Mouse (Mus musculus) heart, embryonic 13.5 days (tissue): Measurements from ENCODE around the gene Trpm7. TPM values are rescaled to one million over a fixed set of nuclear protein-coding genes. Genes with fewer than 3 reads are reported as not detected.

ENCODE experiments used
- ATAC-seq: fragments of 200-750 bp; cut with Nextera tagmentation; 2 replicates; pipeline ENCODE4 v1.8.0; 2017; ENCODE audit warnings: moderate TSS enrichment; ENCODE audit not compliant: insufficient number of reproducible peaks, low FRiP score, low TSS enrichment; ENCODE audit errors: extremely low read depth
- H3K27ac ChIP-seq: fragments of 300-500 bp; sonication (generic); replicated peaks from 2 replicates; pipeline ENCODE4 v1.5.1; 2015; ENCODE audit warnings: moderate library complexity, mild to moderate bottlenecking, inconsistent platforms
- H3K27me3 ChIP-seq: fragments of 300-500 bp; sonication (generic); replicated peaks from 2 replicates; pipeline ENCODE4 v1.6.1; 2015; ENCODE audit warnings: mild to moderate bottlenecking, inconsistent platforms
- H3K36me3 ChIP-seq: fragments of 300-500 bp; sonication (generic); 2 replicates; pipeline ENCODE4 v1.6.1; 2015; ENCODE audit warnings: mild to moderate bottlenecking, inconsistent platforms
- H3K4me1 ChIP-seq: fragments of 300-500 bp; sonication (generic); 2 replicates; pipeline ENCODE4 v1.6.1; 2015; ENCODE audit warnings: inconsistent platforms
- H3K4me2 ChIP-seq: fragments of 300-500 bp; sonication (generic); 2 replicates; pipeline ENCODE4 v1.6.1; 2015; ENCODE audit warnings: inconsistent platforms, mild to moderate bottlenecking, moderate library complexity
- H3K4me3 ChIP-seq: fragments of 300-500 bp; sonication (generic); 2 replicates; pipeline ENCODE4 v1.5.1; 2015; ENCODE audit warnings: moderate library complexity, mild to moderate bottlenecking, inconsistent platforms
- H3K9ac ChIP-seq: fragments of 300-500 bp; sonication (generic); 2 replicates; pipeline ENCODE4 v1.6.1; 2015; ENCODE audit warnings: inconsistent platforms, mild to moderate bottlenecking, moderate library complexity
- H3K9me3 ChIP-seq: fragments of 300-500 bp; sonication (generic); 2 replicates; pipeline ENCODE4 v1.6.1; 2016; ENCODE audit warnings: inconsistent platforms
- WGBS: fragments of 180-500 bp; shearing (Covaris S2); methylation state at CpG from one replicate; pipeline ENCODE4 v1.1.7; 2015; ENCODE audit warnings: mixed read lengths; 5-methylcytosine and 5-hydroxymethylcytosine counted together
- polyA plus RNA-seq: library from polyadenylated mRNA; unstranded; fragments of >200 nt; fragmentation: Nextera tagmentation; extraction: Ambion mirVana; gene quantifications from 2 replicates; pipeline ENCODE4 v1.2.1, GENCODE M21; 2015

Gene Trpm7
- polyA plus RNA-seq, result 36.6 and 40.3 TPM in 2 replicates

DNA sequence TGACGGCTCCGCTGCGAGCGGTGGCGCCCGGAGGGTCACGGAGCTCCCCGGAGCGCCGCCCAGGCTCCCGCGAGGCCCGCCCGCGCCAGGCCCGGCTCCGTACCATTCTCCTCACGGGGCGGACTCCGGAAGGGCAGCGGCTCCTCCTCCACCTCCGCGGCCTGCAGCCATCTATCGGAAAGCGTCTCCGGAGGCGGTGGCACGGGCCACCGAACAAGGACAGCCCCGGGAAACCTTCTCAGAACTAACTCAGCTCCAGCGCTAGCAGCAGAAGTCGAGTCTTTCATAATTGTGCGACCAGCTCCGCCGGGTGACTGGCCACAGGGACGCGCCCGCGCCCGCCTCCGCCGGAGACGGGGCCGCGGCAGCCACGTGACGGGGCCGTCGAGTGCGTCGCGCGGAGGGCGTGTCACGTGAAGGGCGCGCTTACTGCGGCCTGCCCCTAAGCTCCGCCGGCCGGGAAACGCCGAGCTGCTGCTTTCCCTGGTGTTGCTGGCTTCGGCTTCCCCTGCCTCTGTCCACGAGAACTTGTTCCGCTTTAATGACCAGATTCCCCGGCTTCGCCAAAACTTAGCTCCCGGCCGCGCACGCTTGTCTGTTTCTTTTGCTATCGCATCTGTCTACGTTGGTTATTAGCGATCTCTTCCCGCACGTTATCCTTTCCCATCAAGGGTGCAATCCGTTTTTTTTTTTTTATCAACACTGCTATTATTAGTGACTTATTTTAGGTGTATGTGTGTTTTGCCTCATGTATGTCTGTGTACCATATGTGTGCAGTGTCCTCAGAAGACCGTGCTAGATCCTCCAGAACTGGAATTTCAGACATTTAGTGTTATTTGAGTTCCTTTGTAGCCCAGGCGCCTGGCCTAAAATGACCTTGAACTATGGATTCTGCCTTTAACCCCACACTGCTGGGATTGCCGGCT lies at the start of gene Trpm7:
Gene Trpm7, minus strand, starts transcription at position 360 of the 926 bp plus-strand sequence.
- peak within 1 kb of the TSS; percentile 100 for H3K27ac ChIP-seq
- H3K4me1 ChIP-seq, result peaks cover 45% of the 10 kb centered on the region
- H3K4me3 ChIP-seq, result peak within 1 kb of the TSS; percentile 93
- H3K36me3 ChIP-seq, result no peaks in the 10 kb centered on the region
- H3K9me3 ChIP-seq, result no peaks in the 10 kb centered on the region
- under 1% methylated on average over 73 of the region's 81 CpGs for WGBS
- H3K27me3 ChIP-seq, result no peaks in the 10 kb centered on the region
- H3K4me2 ChIP-seq, result peak within 1 kb of the TSS; percentile 71
- peak within 1 kb of the TSS; percentile 99 for H3K9ac ChIP-seq
- ATAC-seq, result peak; percentile 93

DNA sequence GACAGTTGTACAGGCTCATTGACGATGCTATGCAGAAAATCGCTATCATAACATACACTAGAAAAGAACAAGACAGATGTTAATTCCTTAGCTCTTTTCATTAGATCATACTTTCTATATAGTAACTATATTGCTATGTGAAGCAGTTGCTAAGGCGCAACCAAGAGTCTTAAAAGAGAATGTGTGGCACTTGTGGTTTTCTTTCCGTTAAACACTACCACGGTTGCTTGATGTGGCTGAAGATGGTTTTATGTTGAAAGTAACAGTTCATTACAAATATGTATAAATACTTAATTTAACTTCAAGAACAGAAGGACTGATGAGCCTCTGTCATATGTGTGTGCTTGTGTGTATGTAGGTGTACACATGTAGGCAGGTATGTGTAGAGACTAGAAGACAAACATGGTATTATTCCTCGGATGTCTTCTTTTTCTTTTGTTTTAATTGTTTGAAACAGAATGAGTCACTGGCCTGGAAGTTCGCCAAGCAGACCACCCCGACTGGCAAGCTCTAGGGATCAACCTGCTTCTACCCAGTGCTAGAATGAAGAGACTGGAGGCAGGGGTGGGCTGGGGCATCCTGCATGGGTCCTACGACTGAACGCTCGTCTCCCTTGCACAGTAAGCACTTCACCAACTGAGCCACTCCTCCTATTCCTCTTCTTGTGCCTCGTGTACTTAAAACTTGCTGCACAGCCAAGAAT lies 44.5 kb upstream of the Trpm7 start:
- H3K4me3 ChIP-seq, result no peak overlapping the region
- no peak overlapping the region for H3K4me2 ChIP-seq
- no peaks in the 10 kb centered on the region for H3K9me3 ChIP-seq
- no peak overlapping the region for H3K27ac ChIP-seq
- ATAC-seq, result no peak
- no peak overlapping the region for H3K9ac ChIP-seq
- H3K27me3 ChIP-seq, result no peaks in the 10 kb centered on the region
- no peaks in the 10 kb centered on the region for H3K4me1 ChIP-seq
- WGBS, result 79% methylated on average over 12 of the region's 12 CpGs
- peaks cover 82% of the 10 kb centered on the region for H3K36me3 ChIP-seq

DNA sequence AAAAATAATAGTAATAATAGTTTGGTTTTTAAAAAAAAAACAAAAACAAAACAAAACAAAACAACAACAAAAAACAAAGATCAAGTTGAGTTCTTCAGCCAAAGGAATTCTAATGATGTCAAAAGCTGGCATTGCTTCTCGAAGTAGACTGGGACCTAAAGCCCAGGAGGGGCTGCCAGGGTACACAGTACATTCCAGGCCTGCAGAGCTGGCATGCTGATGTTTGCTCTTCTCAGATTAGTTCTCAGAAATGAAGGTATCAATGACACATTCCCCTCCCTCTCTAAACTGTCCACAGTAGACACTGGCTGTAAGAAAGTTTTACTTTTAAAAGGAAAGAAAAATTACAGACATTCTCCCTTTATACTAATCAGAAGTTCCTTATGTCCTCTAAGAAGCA lies 40.2 kb upstream of the Trpm7 start:
- peaks cover 66% of the 10 kb centered on the region for H3K36me3 ChIP-seq

DNA sequence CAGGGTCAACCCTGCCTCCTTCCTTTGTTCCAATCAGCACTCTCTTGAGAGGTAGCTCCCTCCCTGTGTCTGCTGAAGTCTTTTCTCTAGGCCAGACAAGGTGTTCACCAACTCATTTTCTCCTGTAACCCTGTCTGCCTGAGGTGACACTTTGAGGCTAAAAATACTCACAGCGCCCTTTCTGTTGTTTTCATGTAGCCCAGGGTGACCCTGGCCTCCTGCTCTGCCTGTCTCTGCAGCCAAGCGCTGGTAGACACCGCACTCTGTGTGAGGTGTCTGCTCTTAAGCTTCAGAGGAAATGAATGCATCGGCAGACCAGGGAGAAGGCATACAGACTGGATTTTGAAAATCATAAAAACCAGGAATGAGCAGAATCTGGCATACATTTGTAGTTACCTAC lies 38.1 kb upstream of the Trpm7 start:
- 34% methylated on average over 4 of the region's 4 CpGs for WGBS
- Histone ChIP-seq H3K9ac (peak overlapping the region; percentile 37; the same call in 1 of the 2 replicates), H3K27ac (peak overlapping the region; percentile 53; the same call in 1 of the 2 replicates), H3K4me1 (peaks cover 7% of the 10 kb centered on the region), H3K4me2 (no peak overlapping the region), H3K4me3 (no peak overlapping the region), H3K27me3 (no peaks in the 10 kb centered on the region), H3K36me3 (peaks cover 56% of the 10 kb centered on the region), H3K9me3 (no peaks in the 10 kb centered on the region)
- no peak for ATAC-seq

More for the DNA sequence above, 40.2 kb upstream of the Trpm7 start:
- WGBS, result 63% methylated on average over 1 of the region's 1 CpGs
- Histone ChIP-seq H3K27ac (no peak overlapping the region), H3K27me3 (no peaks in the 10 kb centered on the region), H3K4me2 (no peak overlapping the region), H3K9me3 (no peaks in the 10 kb centered on the region), H3K4me1 (peaks cover 7% of the 10 kb centered on the region), H3K9ac (no peak overlapping the region), H3K4me3 (no peak overlapping the region)
- no peak for ATAC-seq

DNA sequence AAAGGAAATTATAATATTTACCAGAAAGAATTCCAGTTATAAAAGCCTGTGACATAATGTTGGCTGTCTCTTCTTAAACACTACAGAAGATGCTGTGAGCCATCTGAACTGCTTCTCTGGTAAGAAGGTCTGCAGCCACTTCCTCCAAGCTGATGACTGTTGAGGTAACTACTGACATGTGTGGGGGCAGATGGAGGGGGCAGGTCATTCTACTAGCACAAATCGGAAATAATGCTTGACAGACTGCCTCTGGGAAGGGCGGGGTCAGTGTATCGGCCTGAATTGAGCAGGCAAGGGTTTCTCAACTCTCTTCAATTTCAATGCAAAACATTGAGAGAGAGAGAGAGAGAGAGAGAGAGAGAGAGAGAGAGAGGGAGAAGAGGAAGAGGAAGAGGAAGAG lies 28.1 kb upstream of the Trpm7 start:
- H3K9ac ChIP-seq, result no peak overlapping the region
- H3K4me2 ChIP-seq, result no peak overlapping the region
- H3K4me1 ChIP-seq, result no peaks in the 10 kb centered on the region
- H3K9me3 ChIP-seq, result no peaks in the 10 kb centered on the region
- H3K27ac ChIP-seq, result no peak overlapping the region
- H3K4me3 ChIP-seq, result no peak overlapping the region
- 71% methylated on average over 3 of the region's 3 CpGs for WGBS
- ATAC-seq, result no peak
- H3K36me3 ChIP-seq, result peaks cover 65% of the 10 kb centered on the region
- H3K27me3 ChIP-seq, result no peaks in the 10 kb centered on the region

DNA sequence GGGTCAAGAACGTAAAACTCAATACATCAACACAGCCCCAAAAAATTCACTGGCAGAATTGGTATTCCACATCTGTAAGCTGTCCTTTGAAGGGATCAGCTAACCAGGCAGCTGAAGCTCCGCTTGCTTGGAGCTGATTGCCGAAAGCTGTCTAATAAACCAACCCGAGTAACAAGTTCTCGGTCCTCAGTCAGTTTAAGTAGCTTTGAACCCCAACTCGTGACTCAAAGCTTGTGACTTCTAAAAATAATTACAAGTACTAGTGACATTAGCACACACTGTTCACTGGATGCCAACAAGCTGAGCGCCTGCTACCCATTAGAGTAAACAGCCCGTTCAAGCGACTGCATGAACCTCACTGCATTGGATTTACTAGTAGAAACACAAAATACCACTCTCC lies 21.5 kb upstream of the Trpm7 start:
- Histone ChIP-seq H3K9ac (no peak overlapping the region), H3K9me3 (no peaks in the 10 kb centered on the region), H3K4me3 (no peak overlapping the region), H3K36me3 (peaks cover 45% of the 10 kb centered on the region), H3K4me1 (peaks cover 22% of the 10 kb centered on the region), H3K27me3 (no peaks in the 10 kb centered on the region), H3K4me2 (peak overlapping the region; percentile 6; the same call in 1 of the 2 replicates), H3K27ac (peak overlapping the region; percentile 58)
- no peak for ATAC-seq
- 54% methylated on average over 9 of the region's 9 CpGs for WGBS

DNA sequence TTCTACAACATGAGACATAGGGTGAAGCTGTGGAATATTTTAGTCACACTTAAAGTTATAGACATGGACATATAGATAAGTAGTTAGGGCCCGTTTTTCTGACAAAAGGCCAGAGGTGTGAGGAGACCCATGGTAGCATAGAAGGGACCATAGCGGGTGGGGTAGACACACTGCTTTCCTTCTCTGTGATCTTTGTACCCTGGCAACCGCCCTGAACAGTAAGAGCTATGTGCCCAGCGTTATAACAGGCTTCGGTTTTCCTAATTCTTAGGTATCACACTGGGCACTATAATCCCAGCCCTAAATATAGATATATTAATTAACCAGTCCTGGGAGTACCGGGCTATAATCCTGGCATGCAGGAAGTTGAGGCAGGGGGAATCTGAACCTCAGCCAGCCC lies 20.9 kb upstream of the Trpm7 start:
- Histone ChIP-seq H3K27me3 (no peaks in the 10 kb centered on the region), H3K9me3 (no peaks in the 10 kb centered on the region), H3K36me3 (peaks cover 44% of the 10 kb centered on the region), H3K27ac (peak overlapping the region; percentile 58), H3K9ac (no peak overlapping the region), H3K4me3 (no peak overlapping the region), H3K4me2 (peak overlapping the region; percentile 6; the same call in 1 of the 2 replicates), H3K4me1 (peaks cover 25% of the 10 kb centered on the region)
- ATAC-seq, result no peak
- WGBS, result 67% methylated on average over 6 of the region's 6 CpGs

DNA sequence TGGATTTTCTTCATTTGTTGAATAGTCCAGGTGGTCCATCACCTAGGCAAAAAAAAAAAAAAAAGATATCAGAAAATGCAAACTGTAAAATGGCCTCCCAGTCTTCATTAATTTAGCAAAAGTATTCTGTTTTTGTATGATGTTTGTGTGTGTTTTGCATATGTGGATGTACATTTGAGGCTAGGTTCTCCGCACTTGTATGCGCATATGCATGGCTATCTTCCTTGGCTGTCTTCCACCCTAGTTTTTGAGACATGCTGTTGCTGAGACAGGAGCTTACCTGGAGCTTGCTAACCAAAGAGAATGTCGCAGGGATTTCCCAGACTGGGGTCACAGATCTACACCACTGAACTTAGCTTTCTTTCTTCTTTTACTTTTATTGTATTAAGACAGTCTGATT lies 18.2 kb upstream of the Trpm7 start:
- peaks cover 25% of the 10 kb centered on the region for H3K4me1 ChIP-seq
- 85% methylated on average over 3 of the region's 3 CpGs for WGBS
- no peaks in the 10 kb centered on the region for H3K9me3 ChIP-seq
- no peak for ATAC-seq
- no peak overlapping the region for H3K4me3 ChIP-seq
- H3K4me2 ChIP-seq, result no peak overlapping the region
- H3K36me3 ChIP-seq, result peaks cover 22% of the 10 kb centered on the region
- no peak overlapping the region for H3K9ac ChIP-seq
- no peaks in the 10 kb centered on the region for H3K27me3 ChIP-seq
- 0 out of 2 replicates have a peak overlapping the region, but pooled peaks have one; percentile 12 for H3K27ac ChIP-seq

DNA sequence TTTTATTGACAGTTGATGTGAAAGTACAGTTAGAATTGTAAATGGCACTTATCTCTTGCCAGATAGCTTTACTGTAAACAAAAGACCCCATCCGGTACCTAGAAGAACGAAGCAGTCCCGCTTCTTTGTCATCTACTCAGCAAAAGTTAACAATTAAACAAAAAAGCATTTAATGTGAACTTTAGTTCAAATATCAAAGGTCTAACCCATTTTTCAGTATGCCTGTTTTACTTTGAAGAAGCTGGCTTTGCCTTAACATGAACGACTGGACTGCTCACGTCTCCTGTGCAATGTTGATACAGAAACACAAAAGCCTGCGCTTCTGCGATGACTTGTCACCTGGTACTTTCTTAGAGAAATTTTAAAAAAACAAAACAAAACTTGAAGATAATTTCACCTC lies 16.3 kb upstream of the Trpm7 start:
- H3K9me3 ChIP-seq, result no peaks in the 10 kb centered on the region
- peaks cover 19% of the 10 kb centered on the region for H3K36me3 ChIP-seq
- H3K27me3 ChIP-seq, result no peaks in the 10 kb centered on the region
- H3K4me2 ChIP-seq, result no peak overlapping the region
- H3K4me1 ChIP-seq, result peaks cover 19% of the 10 kb centered on the region
- H3K9ac ChIP-seq, result no peak overlapping the region
- no peak for ATAC-seq
- H3K27ac ChIP-seq, result peak overlapping the region; percentile 42; the same call in 1 of the 2 replicates
- WGBS, result 64% methylated on average over 7 of the region's 7 CpGs
- no peak overlapping the region for H3K4me3 ChIP-seq

DNA sequence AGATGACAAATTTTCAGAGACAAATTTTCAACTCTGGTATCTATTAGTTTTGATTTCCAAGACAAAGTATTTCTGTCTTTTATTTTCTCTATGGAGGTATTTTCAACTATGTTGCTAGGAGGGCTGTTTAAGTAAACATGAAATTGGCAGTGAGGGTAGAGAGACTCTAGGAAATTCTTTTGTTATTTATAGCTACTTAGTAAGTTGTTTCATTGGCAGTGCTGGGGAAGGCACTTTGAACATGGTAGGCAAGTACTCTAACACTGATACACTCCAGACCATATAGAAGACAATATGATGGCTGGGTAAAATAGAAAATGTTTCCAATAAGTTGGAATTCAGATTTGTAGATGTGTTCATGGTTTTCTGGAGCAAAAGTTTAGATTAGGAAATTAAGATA lies 15.7 kb upstream of the Trpm7 start:
- Histone ChIP-seq H3K36me3 (peaks cover 19% of the 10 kb centered on the region), H3K9ac (no peak overlapping the region), H3K27ac (no peak overlapping the region), H3K4me2 (no peak overlapping the region), H3K4me1 (peaks cover 18% of the 10 kb centered on the region), H3K9me3 (no peaks in the 10 kb centered on the region), H3K4me3 (no peak overlapping the region), H3K27me3 (no peaks in the 10 kb centered on the region)
- ATAC-seq, result no peak

DNA sequence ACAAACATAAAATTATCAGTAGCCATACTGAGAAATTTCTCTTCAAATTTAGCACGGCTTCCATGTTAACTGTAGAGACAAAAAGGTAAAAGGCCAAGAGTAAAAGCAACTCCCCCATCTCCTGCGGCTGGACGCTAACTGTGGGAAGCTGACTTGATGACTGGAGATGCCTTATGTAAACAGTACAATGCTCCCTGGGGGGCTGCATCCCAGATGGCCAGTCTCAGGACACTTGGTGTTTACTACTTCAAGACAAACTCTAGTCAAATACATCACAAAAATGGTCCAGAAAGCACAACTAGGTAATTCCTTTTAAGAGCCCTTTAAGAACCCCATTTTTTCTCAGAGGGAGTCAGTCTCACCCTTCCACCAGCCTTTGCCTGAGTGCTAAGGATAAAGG lies 11.1 kb upstream of the Trpm7 start:
- Histone ChIP-seq H3K27ac (0 out of 2 replicates have a peak overlapping the region, but pooled peaks have one; percentile 28), H3K27me3 (no peaks in the 10 kb centered on the region), H3K9me3 (no peaks in the 10 kb centered on the region), H3K4me2 (no peak overlapping the region), H3K9ac (no peak overlapping the region), H3K4me1 (peaks cover 23% of the 10 kb centered on the region), H3K36me3 (0 out of 2 replicates have a peak, but pooled peaks cover under 1% of the 10 kb centered on the region), H3K4me3 (no peak overlapping the region)
- 56% methylated on average over 3 of the region's 3 CpGs for WGBS
- ATAC-seq, result no peak
